Mouse (Mus musculus): ENCODE measurements around the gene Rcbtb2. TPM values are rescaled to one million over a fixed set of nuclear protein-coding genes. Genes with fewer than 3 reads are reported as not detected.
"Not testable (repeated sequence)": the region's sequence is repeated elsewhere in the genome, so short reads cannot be mapped to it uniquely, and the experiment has no call there.

The Rcbtb2 gene
- polyA plus RNA-seq (2015; fragmentation: Nextera tagmentation; extraction: Ambion mirVana): 64.4 and 66.8 TPM in 2 replicates

DNA sequence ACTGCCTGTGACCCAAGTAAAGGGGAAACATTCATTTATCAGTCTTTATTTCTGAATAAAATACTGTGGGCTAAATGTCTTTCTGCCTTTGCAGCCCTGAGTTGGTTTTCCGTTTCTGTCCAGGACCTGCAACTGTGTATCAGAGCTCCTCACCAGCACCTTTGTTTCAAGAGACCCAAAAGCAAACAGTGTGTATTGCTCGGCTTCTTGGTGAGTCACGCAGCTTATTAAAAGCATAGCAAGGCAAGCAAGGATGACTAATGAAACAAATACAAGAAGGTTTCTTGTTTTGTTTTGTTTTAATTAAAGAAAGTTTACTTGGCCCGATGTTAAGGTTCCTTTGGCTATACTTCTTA lies at the start of gene Rcbtb2:
TSS of gene Rcbtb2 (plus strand) at position 115 of the 356 bp plus-strand sequence.
- H3K4me3 ChIP-seq: no peak within 1 kb of the TSS
- no peak within 1 kb of the TSS for H3K9ac ChIP-seq
- no peaks in the 10 kb centered on the region for H3K4me1 ChIP-seq (replicated peaks)
- no peaks in the 10 kb centered on the region for H3K36me3 ChIP-seq
- no peak within 1 kb of the TSS for H3K4me2 ChIP-seq
- H3K27ac ChIP-seq (replicated peaks): no peak within 1 kb of the TSS
- H3K9me3 ChIP-seq: no peaks in the 10 kb centered on the region
- no peak for ATAC-seq (ENCODE audit: low FRiP score, low read depth)
- no peaks in the 10 kb centered on the region for H3K27me3 ChIP-seq
- 58% methylated on average over 4 of the region's 4 CpGs for WGBS

DNA sequence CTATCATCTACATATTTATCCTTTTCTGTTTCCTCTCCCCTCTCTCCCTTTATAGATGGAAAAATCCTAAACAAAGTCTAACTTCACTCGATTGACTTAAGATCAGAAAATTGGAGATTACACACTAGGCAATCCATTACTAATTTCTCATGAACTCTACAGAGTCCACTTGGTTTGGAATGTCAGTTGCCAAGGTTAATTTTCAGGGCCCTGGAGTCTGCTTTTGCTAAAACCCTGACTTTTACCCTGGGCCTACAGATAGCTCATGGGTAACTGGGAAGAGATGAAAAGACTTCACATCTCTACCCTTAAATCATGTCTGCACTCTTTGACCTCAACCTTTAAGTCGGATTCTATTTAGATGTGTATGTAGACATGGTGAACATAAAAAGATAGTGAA lies 39.3 kb upstream of the Rcbtb2 start:
- Histone ChIP-seq H3K27ac (replicated peaks) (no peak overlapping the region), H3K27me3 (no peaks in the 10 kb centered on the region)
- ATAC-seq (ENCODE audit: low FRiP score, low read depth): no peak

DNA sequence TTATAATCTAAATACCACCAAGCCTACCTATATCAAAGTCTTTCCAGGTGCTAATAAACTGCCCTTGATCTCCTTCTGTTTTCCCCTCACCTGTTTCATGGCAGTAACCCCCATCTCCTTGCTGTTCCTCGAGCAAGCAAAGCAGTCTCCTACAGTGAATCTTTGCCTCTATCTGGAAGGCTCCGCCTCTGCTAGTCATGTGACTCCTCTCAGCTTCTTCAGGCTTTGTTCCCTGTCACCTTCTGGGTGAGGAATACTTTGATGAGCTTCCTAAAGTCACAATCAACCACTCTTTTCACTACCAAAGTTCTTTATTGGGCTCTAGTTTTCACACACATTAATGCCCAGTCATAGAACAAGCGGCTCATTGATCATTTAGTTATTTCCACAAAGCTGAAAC lies 36.4 kb upstream of the Rcbtb2 start:
- H3K27ac ChIP-seq (replicated peaks): no peak overlapping the region
- no peaks in the 10 kb centered on the region for H3K9me3 ChIP-seq
- 62% methylated on average over 3 of the region's 3 CpGs for WGBS
- no peaks in the 10 kb centered on the region for H3K4me1 ChIP-seq (replicated peaks)
- H3K36me3 ChIP-seq: no peaks in the 10 kb centered on the region
- H3K4me2 ChIP-seq: no peak overlapping the region
- H3K27me3 ChIP-seq: no peaks in the 10 kb centered on the region
- ATAC-seq (ENCODE audit: low FRiP score, low read depth): no peak
- H3K9ac ChIP-seq: no peak overlapping the region
- H3K4me3 ChIP-seq: no peak overlapping the region

More for the DNA sequence above, 39.3 kb upstream of the Rcbtb2 start:
- Histone ChIP-seq H3K9me3 (no peaks in the 10 kb centered on the region), H3K4me2 (no peak overlapping the region), H3K9ac (no peak overlapping the region), H3K36me3 (no peaks in the 10 kb centered on the region), H3K4me1 (replicated peaks) (no peaks in the 10 kb centered on the region), H3K4me3 (no peak overlapping the region)
- WGBS: 93% methylated on average over 2 of the region's 2 CpGs

DNA sequence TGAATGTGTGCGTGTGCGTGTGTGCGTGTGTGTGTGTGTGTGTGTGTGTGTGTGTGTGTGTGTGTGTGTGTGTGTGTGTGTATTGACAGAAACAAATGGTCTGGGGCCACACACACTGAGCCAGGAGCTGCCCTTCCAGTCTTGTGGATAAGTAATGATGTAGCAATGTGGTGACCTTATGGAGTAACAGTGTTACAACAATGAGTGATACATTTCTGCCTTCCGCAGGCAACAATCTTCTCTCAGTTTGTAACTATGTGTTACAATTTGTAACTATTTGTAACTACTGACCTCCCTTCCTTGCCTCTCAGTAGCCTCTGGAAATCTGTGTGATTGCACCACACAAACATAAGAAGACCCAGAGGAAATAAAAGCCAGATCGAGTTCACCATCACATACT lies 35.6 kb upstream of the Rcbtb2 start:
- Histone ChIP-seq H3K4me1 (replicated peaks) (no peaks in the 10 kb centered on the region), H3K4me3 (no peak overlapping the region), H3K36me3 (no peaks in the 10 kb centered on the region), H3K4me2 (no peak overlapping the region), H3K9ac (no peak overlapping the region), H3K27me3 (no peaks in the 10 kb centered on the region), H3K9me3 (no peaks in the 10 kb centered on the region), H3K27ac (replicated peaks) (no peak overlapping the region)
- no peak for ATAC-seq (ENCODE audit: low FRiP score, low read depth)
- 82% methylated on average over 5 of the region's 5 CpGs for WGBS

DNA sequence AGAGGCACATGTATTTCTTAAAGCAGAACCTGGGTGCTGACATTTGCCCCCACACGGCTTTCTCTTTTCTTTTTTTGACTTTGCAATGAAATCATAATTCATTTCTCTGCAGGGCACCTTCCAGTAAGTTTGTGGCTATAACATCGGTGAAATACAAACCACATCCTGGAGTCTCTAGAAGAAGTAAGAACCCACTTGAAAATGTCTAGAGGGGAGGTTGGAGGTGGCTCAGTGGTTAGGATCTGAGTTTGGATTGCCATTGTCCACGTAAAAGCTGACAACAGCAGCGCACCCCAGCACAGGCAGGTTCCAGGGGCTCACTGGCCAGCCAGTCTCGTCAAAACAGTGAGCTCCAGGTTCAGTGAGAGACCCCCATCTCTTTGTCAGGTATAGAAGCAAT lies 35.1 kb upstream of the Rcbtb2 start:
- H3K9me3 ChIP-seq: no peaks in the 10 kb centered on the region
- ATAC-seq (ENCODE audit: low FRiP score, low read depth): no peak
- no peaks in the 10 kb centered on the region for H3K4me1 ChIP-seq (replicated peaks)
- no peak overlapping the region for H3K4me3 ChIP-seq
- H3K27me3 ChIP-seq: no peaks in the 10 kb centered on the region
- no peak overlapping the region for H3K9ac ChIP-seq
- no peak overlapping the region for H3K4me2 ChIP-seq
- no peaks in the 10 kb centered on the region for H3K36me3 ChIP-seq
- no peak overlapping the region for H3K27ac ChIP-seq (replicated peaks)
- 93% methylated on average over 5 of the region's 5 CpGs for WGBS

DNA sequence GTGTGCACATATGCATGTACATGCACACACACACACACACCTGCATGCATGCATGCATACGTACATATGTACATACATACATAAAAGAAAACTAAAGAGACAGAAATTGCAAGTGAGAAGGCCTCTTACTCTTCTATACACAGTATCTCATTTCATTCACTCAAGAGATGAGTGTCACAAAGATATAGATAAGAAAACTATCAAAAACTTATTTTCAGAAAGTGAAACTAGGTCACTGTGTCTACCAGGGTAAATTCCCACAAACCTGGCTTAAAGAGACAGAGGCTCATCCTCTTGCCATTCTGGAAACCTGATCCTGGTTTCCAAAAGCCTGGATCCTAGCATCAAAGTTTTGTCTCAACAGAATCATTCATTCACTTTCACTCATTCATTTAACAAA lies 34.6 kb upstream of the Rcbtb2 start:
- Histone ChIP-seq H3K4me2 (no peak overlapping the region), H3K36me3 (no peaks in the 10 kb centered on the region), H3K27me3 (no peaks in the 10 kb centered on the region), H3K4me1 (replicated peaks) (no peaks in the 10 kb centered on the region), H3K27ac (replicated peaks) (no peak overlapping the region), H3K9ac (no peak overlapping the region), H3K4me3 (no peak overlapping the region), H3K9me3 (no peaks in the 10 kb centered on the region)
- ATAC-seq (ENCODE audit: low FRiP score, low read depth): no peak
- 94% methylated on average over 1 of the region's 1 CpGs for WGBS

DNA sequence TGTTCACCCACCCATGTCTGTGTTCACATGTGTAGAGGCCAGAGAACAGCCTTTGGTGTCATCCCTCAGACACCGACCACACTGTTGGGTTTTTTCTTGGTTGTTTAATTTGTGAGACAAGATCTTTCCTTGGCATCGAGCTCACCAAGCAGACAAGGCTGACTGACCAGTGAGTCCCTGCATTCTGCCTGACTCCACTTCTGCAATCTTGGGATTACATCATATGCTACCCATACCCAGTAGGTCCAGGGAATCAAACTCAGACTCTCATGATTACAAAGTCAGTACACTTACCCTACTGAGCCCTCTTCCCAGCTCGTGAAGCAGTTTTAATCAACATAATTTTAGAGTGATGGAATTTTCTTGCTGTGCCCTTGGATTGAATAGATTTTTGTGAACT lies 30.0 kb upstream of the Rcbtb2 start:
- 96% methylated on average over 3 of the region's 3 CpGs for WGBS
- no peak overlapping the region for H3K9ac ChIP-seq
- H3K27me3 ChIP-seq: no peaks in the 10 kb centered on the region
- no peak overlapping the region for H3K4me2 ChIP-seq
- ATAC-seq (ENCODE audit: low FRiP score, low read depth): no peak
- H3K9me3 ChIP-seq: no peaks in the 10 kb centered on the region
- H3K36me3 ChIP-seq: no peaks in the 10 kb centered on the region
- no peaks in the 10 kb centered on the region for H3K4me1 ChIP-seq (replicated peaks)
- no peak overlapping the region for H3K27ac ChIP-seq (replicated peaks)
- H3K4me3 ChIP-seq: no peak overlapping the region

DNA sequence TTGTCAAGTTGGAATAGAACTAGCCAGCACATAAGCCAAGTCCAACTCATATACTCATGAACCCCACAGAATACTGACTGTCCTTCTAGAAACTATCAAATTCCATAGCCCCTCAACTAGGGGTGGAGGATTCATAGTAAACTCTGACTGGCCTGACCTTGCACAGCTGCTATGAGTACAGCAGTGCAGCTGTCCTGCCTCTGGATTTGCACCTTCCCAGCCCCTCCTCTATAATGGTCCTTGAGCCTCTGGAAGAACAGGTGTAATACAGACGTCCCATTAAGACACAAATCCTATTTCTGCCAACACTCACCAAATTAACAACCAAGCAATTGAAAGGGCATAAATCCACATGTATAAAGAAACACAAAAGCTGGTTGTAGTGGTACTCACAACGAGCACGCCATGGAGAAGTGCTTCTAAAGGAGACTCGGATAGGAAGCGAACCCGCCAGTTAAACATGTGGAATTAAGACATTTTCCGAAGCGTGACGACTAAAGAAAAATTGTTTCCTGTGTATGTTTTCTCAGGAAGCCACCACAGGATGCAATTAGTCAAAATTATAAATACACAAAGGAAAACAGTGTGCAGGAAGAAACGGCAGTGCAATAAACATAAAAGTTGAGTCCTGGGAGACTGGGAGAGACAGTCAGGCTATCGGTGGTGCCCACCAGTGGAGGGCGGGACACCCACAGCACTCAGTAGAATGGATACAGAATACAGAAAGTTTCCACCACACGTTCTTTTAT lies 27.9 kb upstream of the Rcbtb2 start:
- no peaks in the 10 kb centered on the region for H3K4me1 ChIP-seq (replicated peaks)
- H3K27me3 ChIP-seq: no peaks in the 10 kb centered on the region
- H3K27ac ChIP-seq (replicated peaks): no peak overlapping the region
- no peaks in the 10 kb centered on the region for H3K9me3 ChIP-seq
- no peaks in the 10 kb centered on the region for H3K36me3 ChIP-seq
- H3K9ac ChIP-seq: no peak overlapping the region
- no peak for ATAC-seq (ENCODE audit: low FRiP score, low read depth)
- no peak overlapping the region for H3K4me3 ChIP-seq
- WGBS: 86% methylated on average over 13 of the region's 13 CpGs
- H3K4me2 ChIP-seq: no peak overlapping the region

DNA sequence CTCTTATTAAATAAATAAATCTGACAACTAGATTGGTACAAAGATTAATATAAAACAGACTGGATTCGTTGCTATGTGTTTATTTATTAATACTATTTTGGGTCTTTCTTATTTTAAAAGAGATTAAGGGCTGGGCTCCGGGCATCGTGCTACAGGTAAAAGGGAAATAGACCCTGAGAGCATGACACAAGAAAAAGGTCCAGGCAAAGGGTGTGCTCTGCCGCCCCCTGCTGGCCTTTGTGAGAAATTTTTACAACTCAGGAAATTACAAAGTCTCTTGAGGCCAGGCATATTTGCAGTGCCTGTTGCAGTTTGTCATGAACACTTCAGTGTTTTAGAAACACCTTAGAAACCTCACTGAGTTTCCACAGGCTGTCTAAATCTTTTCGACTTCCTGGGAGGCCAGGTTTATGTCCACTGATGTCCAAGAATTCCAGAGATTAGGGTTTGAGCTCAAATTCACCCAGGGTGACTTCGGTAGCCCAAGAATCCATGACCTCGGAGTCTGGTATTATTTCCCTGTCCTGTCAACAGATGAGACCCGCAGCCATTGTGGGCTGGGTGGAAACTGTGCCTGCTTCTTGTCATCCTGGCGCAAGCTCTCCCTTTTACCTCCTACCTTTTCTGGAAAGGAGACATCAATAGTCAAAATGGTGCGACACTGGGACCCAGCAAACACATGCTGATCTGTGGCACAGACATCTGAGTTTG lies 24.0 kb upstream of the Rcbtb2 start:
- Histone ChIP-seq H3K9ac (no peak overlapping the region), H3K4me2 (no peak overlapping the region), H3K36me3 (no peaks in the 10 kb centered on the region), H3K27ac (replicated peaks) (no peak overlapping the region), H3K9me3 (no peaks in the 10 kb centered on the region), H3K27me3 (no peaks in the 10 kb centered on the region), H3K4me1 (replicated peaks) (no peaks in the 10 kb centered on the region), H3K4me3 (no peak overlapping the region)
- ATAC-seq (ENCODE audit: low FRiP score, low read depth): no peak
- 45% methylated on average over 10 of the region's 10 CpGs for WGBS

DNA sequence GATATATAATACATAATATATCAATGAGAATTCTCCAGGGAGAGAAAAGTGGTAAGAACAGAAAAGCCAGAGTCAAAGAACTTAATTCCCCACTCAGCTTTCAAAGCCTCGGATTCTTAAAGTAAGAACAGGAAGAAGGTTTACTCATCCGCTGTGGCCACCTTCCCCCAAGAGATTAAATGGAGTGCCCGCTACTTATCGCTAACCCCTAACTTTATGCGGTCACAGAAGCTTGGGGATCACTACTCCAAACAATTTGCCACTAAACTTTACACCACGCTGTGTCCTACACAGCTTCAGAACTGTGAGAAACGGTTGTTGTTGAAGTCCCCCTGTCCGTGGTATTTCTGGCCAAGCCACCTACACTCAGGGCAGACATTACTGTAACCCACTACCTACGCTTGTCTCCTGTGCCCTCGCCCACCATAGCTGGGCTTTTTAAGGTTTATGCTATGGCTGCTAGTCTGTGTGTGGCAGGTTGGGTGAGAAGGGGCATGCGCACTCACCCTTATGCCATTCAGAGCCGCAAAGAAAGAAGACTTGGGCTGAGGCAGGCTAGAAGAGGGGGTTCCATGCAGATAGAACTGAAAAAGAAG lies 20.5 kb upstream of the Rcbtb2 start:
- Histone ChIP-seq H3K27me3 (no peaks in the 10 kb centered on the region), H3K4me2 (no peak overlapping the region), H3K9me3 (no peaks in the 10 kb centered on the region), H3K4me1 (replicated peaks) (peaks cover 10% of the 10 kb centered on the region; the same call in 1 of the 2 replicates), H3K36me3 (no peaks in the 10 kb centered on the region), H3K9ac (no peak overlapping the region), H3K4me3 (no peak overlapping the region), H3K27ac (replicated peaks) (no peak overlapping the region)
- WGBS: 73% methylated on average over 12 of the region's 12 CpGs
- ATAC-seq (ENCODE audit: low FRiP score, low read depth): no peak

DNA sequence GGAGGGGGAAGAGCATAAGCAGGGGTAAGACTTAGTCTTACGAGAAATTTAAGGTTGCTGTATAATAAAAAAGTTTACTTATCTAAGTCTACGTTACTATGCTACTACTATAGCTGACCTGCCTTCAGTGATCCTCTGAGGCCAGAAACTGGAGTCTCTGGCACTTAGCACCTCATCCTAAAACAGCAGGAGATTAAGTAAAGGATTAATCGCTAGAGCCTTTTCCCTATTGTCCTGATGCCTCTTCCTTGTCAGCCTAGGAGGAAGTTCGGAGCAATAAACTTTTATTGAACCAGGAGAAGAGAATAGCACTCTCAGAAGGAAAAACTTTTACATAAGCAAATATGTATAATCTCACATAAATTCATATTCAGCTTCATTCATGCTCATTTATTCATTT lies 19.9 kb upstream of the Rcbtb2 start:
- not testable (repeated sequence) for H3K27me3 ChIP-seq; H3K9ac ChIP-seq; H3K4me3 ChIP-seq; H3K4me2 ChIP-seq; H3K9me3 ChIP-seq; ATAC-seq (ENCODE audit: low FRiP score, low read depth); H3K36me3 ChIP-seq; H3K27ac ChIP-seq (replicated peaks); H3K4me1 ChIP-seq (replicated peaks)
- WGBS: 43% methylated on average over 4 of the region's 4 CpGs

DNA sequence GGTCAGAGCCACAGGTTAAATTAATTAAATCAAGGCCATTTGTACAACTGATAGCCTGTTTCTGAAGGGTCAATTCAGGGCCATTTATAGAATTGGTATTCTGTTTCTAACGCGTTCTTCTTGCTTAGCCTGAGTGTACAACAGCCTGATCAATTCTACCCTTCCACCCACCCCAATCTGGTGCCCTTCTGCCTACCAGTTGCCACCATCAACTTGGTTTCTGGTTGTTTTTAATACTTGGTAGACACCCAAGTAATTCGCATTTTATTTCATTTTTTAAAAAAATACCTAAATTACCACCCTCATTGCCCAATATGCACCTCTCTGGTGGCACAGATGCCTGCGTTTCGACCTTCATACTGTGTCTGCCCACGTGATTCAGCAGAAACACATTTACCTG lies 17.9 kb upstream of the Rcbtb2 start:
- peaks cover 10% of the 10 kb centered on the region; the same call in 1 of the 2 replicates for H3K4me1 ChIP-seq (replicated peaks)
- H3K9ac ChIP-seq: no peak overlapping the region
- ATAC-seq (ENCODE audit: low FRiP score, low read depth): no peak
- H3K27me3 ChIP-seq: no peaks in the 10 kb centered on the region
- H3K4me2 ChIP-seq: no peak overlapping the region
- no peak overlapping the region for H3K27ac ChIP-seq (replicated peaks)
- H3K9me3 ChIP-seq: no peaks in the 10 kb centered on the region
- WGBS: 78% methylated on average over 6 of the region's 6 CpGs
- no peak overlapping the region for H3K4me3 ChIP-seq
- H3K36me3 ChIP-seq: no peaks in the 10 kb centered on the region

All from hindbrain, embryonic 15.5 days (tissue).